Mouse (Mus musculus) heart, embryonic 13.5 days (tissue): ENCODE measurements around the gene Faxc. TPM values are rescaled to one million over a fixed set of nuclear protein-coding genes. Genes with fewer than 3 reads are reported as not detected.

Experiments used
- ATAC-seq: fragments of 200-750 bp; cut with Nextera tagmentation; 2 replicates; pipeline ENCODE4 v1.8.0; 2017; ENCODE audit warnings: moderate TSS enrichment; ENCODE audit not compliant: insufficient number of reproducible peaks, low FRiP score, low TSS enrichment; ENCODE audit errors: extremely low read depth
- H3K27ac ChIP-seq: fragments of 300-500 bp; sonication (generic); replicated peaks from 2 replicates; pipeline ENCODE4 v1.5.1; 2015; ENCODE audit warnings: moderate library complexity, mild to moderate bottlenecking, inconsistent platforms
- H3K27me3 ChIP-seq: fragments of 300-500 bp; sonication (generic); replicated peaks from 2 replicates; pipeline ENCODE4 v1.6.1; 2015; ENCODE audit warnings: mild to moderate bottlenecking, inconsistent platforms
- H3K36me3 ChIP-seq: fragments of 300-500 bp; sonication (generic); 2 replicates; pipeline ENCODE4 v1.6.1; 2015; ENCODE audit warnings: mild to moderate bottlenecking, inconsistent platforms
- H3K4me1 ChIP-seq: fragments of 300-500 bp; sonication (generic); 2 replicates; pipeline ENCODE4 v1.6.1; 2015; ENCODE audit warnings: inconsistent platforms
- H3K4me2 ChIP-seq: fragments of 300-500 bp; sonication (generic); 2 replicates; pipeline ENCODE4 v1.6.1; 2015; ENCODE audit warnings: inconsistent platforms, mild to moderate bottlenecking, moderate library complexity
- H3K4me3 ChIP-seq: fragments of 300-500 bp; sonication (generic); 2 replicates; pipeline ENCODE4 v1.5.1; 2015; ENCODE audit warnings: moderate library complexity, mild to moderate bottlenecking, inconsistent platforms
- H3K9ac ChIP-seq: fragments of 300-500 bp; sonication (generic); 2 replicates; pipeline ENCODE4 v1.6.1; 2015; ENCODE audit warnings: inconsistent platforms, mild to moderate bottlenecking, moderate library complexity
- H3K9me3 ChIP-seq: fragments of 300-500 bp; sonication (generic); 2 replicates; pipeline ENCODE4 v1.6.1; 2016; ENCODE audit warnings: inconsistent platforms
- WGBS: fragments of 180-500 bp; shearing (Covaris S2); methylation state at CpG from one replicate; pipeline ENCODE4 v1.1.7; 2015; ENCODE audit warnings: mixed read lengths; 5-methylcytosine and 5-hydroxymethylcytosine counted together
- polyA plus RNA-seq: library from polyadenylated mRNA; unstranded; fragments of >200 nt; fragmentation: Nextera tagmentation; extraction: Ambion mirVana; gene quantifications from 2 replicates; pipeline ENCODE4 v1.2.1, GENCODE M21; 2015

The Faxc gene
- polyA plus RNA-seq, 1 experiment from 2014 or later, result 2.8 TPM

- no peak for ATAC-seq
- H3K4me1 ChIP-seq, result 0 out of 2 replicates have a peak, but pooled peaks cover 3% of the 10 kb centered on the region
- H3K27me3 ChIP-seq, result no peaks in the 10 kb centered on the region
- H3K36me3 ChIP-seq, result no peaks in the 10 kb centered on the region
- no peak overlapping the region for H3K4me2 ChIP-seq
- 57% methylated on average over 7 of the region's 7 CpGs for WGBS
- no peak overlapping the region for H3K27ac ChIP-seq
- no peak overlapping the region for H3K4me3 ChIP-seq
- H3K9me3 ChIP-seq, result no peaks in the 10 kb centered on the region
- H3K9ac ChIP-seq, result no peak overlapping the region
These were observed 26.6 kb downstream of the Faxc start for GRCm38 (mm10) chr4:21957570-21958321.

GRCm38 (mm10) chr4:21971949-21972348 lies 40.8 kb downstream of the Faxc start:
- Histone ChIP-seq H3K36me3 (no peaks in the 10 kb centered on the region), H3K9ac (no peak overlapping the region), H3K27me3 (peaks cover 8% of the 10 kb centered on the region), H3K27ac (no peak overlapping the region), H3K4me3 (no peak overlapping the region), H3K4me2 (no peak overlapping the region), H3K4me1 (peaks cover 13% of the 10 kb centered on the region), H3K9me3 (no peaks in the 10 kb centered on the region)
- ATAC-seq, result no peak
- WGBS, result 56% methylated on average over 1 of the region's 1 CpGs

- ATAC-seq, result no peak
- 24% methylated on average over 3 of the region's 3 CpGs for WGBS
- H3K4me3 ChIP-seq, result no peak overlapping the region
- peaks cover 13% of the 10 kb centered on the region for H3K4me1 ChIP-seq
- H3K9me3 ChIP-seq, result no peaks in the 10 kb centered on the region
- peaks cover 8% of the 10 kb centered on the region for H3K27me3 ChIP-seq
- no peak overlapping the region for H3K27ac ChIP-seq
- no peak overlapping the region for H3K9ac ChIP-seq
- H3K4me2 ChIP-seq, result no peak overlapping the region
- H3K36me3 ChIP-seq, result no peaks in the 10 kb centered on the region
These were observed 43.0 kb downstream of the Faxc start for GRCm38 (mm10) chr4:21974126-21974525.

- ATAC-seq, result no peak
- H3K9me3 ChIP-seq, result no peaks in the 10 kb centered on the region
- no peak overlapping the region for H3K9ac ChIP-seq
- no peak overlapping the region for H3K4me2 ChIP-seq
- 0 out of 2 replicates have a peak, but pooled peaks cover 4% of the 10 kb centered on the region for H3K36me3 ChIP-seq
- 77% methylated on average over 4 of the region's 4 CpGs for WGBS
- no peak overlapping the region for H3K4me3 ChIP-seq
- peaks cover 9% of the 10 kb centered on the region for H3K4me1 ChIP-seq
- H3K27me3 ChIP-seq, result peaks cover 23% of the 10 kb centered on the region
- H3K27ac ChIP-seq, result no peak overlapping the region
These were observed 49.3 kb downstream of the Faxc start for GRCm38 (mm10) chr4:21980471-21980870.

- Histone ChIP-seq H3K4me1 (peaks cover 9% of the 10 kb centered on the region), H3K27ac (no peak overlapping the region), H3K4me2 (no peak overlapping the region), H3K36me3 (0 out of 2 replicates have a peak, but pooled peaks cover 4% of the 10 kb centered on the region), H3K27me3 (peaks cover 15% of the 10 kb centered on the region), H3K9me3 (no peaks in the 10 kb centered on the region), H3K9ac (no peak overlapping the region), H3K4me3 (no peak overlapping the region)
- no peak for ATAC-seq
- 89% methylated on average over 9 of the region's 9 CpGs for WGBS
These were observed 51.3 kb downstream of the Faxc start for GRCm38 (mm10) chr4:21982449-21982848.

- Histone ChIP-seq H3K4me2 (no peak overlapping the region), H3K4me1 (no peaks in the 10 kb centered on the region), H3K9ac (no peak overlapping the region), H3K27ac (no peak overlapping the region), H3K4me3 (no peak overlapping the region), H3K27me3 (no peaks in the 10 kb centered on the region), H3K9me3 (no peaks in the 10 kb centered on the region), H3K36me3 (0 out of 2 replicates have a peak, but pooled peaks cover 4% of the 10 kb centered on the region)
- ATAC-seq, result no peak
- 76% methylated on average over 8 of the region's 8 CpGs for WGBS
These were observed 55.7 kb downstream of the Faxc start for GRCm38 (mm10) chr4:21986857-21987256.

GRCm38 (mm10) chr4:21987460-21987859 lies 56.3 kb downstream of the Faxc start:
- Histone ChIP-seq H3K9ac (no peak overlapping the region), H3K36me3 (0 out of 2 replicates have a peak, but pooled peaks cover 1% of the 10 kb centered on the region), H3K4me3 (no peak overlapping the region), H3K4me2 (no peak overlapping the region), H3K9me3 (no peaks in the 10 kb centered on the region), H3K27ac (no peak overlapping the region), H3K4me1 (no peaks in the 10 kb centered on the region), H3K27me3 (no peaks in the 10 kb centered on the region)
- WGBS, result 74% methylated on average over 10 of the region's 10 CpGs
- ATAC-seq, result no peak

- no peak for ATAC-seq
- Histone ChIP-seq H3K9ac (no peak overlapping the region), H3K27me3 (no peaks in the 10 kb centered on the region), H3K27ac (no peak overlapping the region), H3K4me1 (no peaks in the 10 kb centered on the region), H3K9me3 (no peaks in the 10 kb centered on the region), H3K4me2 (no peak overlapping the region), H3K36me3 (peaks cover 5% of the 10 kb centered on the region; the same call in 1 of the 2 replicates), H3K4me3 (no peak overlapping the region)
- WGBS, result 71% methylated on average over 3 of the region's 3 CpGs
These were observed 58.5 kb downstream of the Faxc start for GRCm38 (mm10) chr4:21989571-21990091.

- 27% methylated on average over 3 of the region's 3 CpGs for WGBS
- Histone ChIP-seq H3K36me3 (peaks cover 5% of the 10 kb centered on the region; the same call in 1 of the 2 replicates), H3K9me3 (no peaks in the 10 kb centered on the region), H3K9ac (no peak overlapping the region), H3K4me1 (no peaks in the 10 kb centered on the region), H3K27ac (no peak overlapping the region), H3K4me2 (no peak overlapping the region), H3K27me3 (no peaks in the 10 kb centered on the region), H3K4me3 (no peak overlapping the region)
- no peak for ATAC-seq
These were observed 59.6 kb downstream of the Faxc start for GRCm38 (mm10) chr4:21990580-21991235.

- Histone ChIP-seq H3K9me3 (no peaks in the 10 kb centered on the region), H3K4me2 (peak overlapping the region; percentile 47), H3K4me3 (no peak overlapping the region), H3K36me3 (no peaks in the 10 kb centered on the region), H3K4me1 (no peaks in the 10 kb centered on the region), H3K9ac (no peak overlapping the region), H3K27me3 (0 out of 2 replicates have a peak, but pooled peaks cover 5% of the 10 kb centered on the region), H3K27ac (no peak overlapping the region)
- 10% methylated on average over 9 of the region's 9 CpGs for WGBS
- ATAC-seq, result no peak
These were observed 86.7 kb downstream of the Faxc start for GRCm38 (mm10) chr4:22017656-22018379.

- 44% methylated on average over 5 of the region's 5 CpGs for WGBS
- no peaks in the 10 kb centered on the region for H3K4me1 ChIP-seq
- H3K27me3 ChIP-seq, result 0 out of 2 replicates have a peak, but pooled peaks cover 5% of the 10 kb centered on the region
- no peak overlapping the region for H3K4me3 ChIP-seq
- no peak overlapping the region for H3K9ac ChIP-seq
- no peak overlapping the region for H3K4me2 ChIP-seq
- no peak overlapping the region for H3K27ac ChIP-seq
- H3K36me3 ChIP-seq, result no peaks in the 10 kb centered on the region
- no peak for ATAC-seq
- no peaks in the 10 kb centered on the region for H3K9me3 ChIP-seq
These were observed 87.3 kb downstream of the Faxc start for GRCm38 (mm10) chr4:22018414-22018813.
